Mouse (Mus musculus) heart, embryonic 16.5 days (tissue): ENCODE data around the gene Ssh3. TPM values are rescaled to one million over a fixed set of nuclear protein-coding genes. Genes with fewer than 3 reads are reported as not detected.

Source experiments
- microRNA-seq: library from miRNA; unstranded; fragments of <30 nt; microRNA quantifications from one replicate; pipeline ENCODE4, GENCODE M21; 2017
- polyA plus RNA-seq: library from polyadenylated mRNA; unstranded; fragments of >200 nt; fragmentation: Nextera tagmentation; extraction: Ambion mirVana; gene quantifications from 2 replicates; pipeline ENCODE4 v1.2.1, GENCODE M21; 2015

Gene Ssh3
- polyA plus RNA-seq, 1 experiment from 2014 or later, result 8.3 TPM

Small RNA genes lying within 50 kb of the gene (microRNA-seq; reads per million reads assigned to microRNA genes)
- gene Gm26115 (not detected), gene Mir6985 (0.59 reads per million)

Other genes with a start within 250 kb of the Ssh3 start
- gene Gstp1, start 231.2 kb downstream of the Ssh3 start, polyA plus RNA-seq, result 378 and 420 TPM in 2 replicates
- gene Gstp2, start 223.2 kb downstream of the Ssh3 start, polyA plus RNA-seq, result 8.0 and 18.4 TPM in 2 replicates
- 0.51 and 0.80 TPM in 2 replicates for gene Gstp3, start 209.6 kb downstream of the Ssh3 start, polyA plus RNA-seq
- gene Cabp2, start 187.6 kb downstream of the Ssh3 start, polyA plus RNA-seq, result not detected in 2 replicates
- gene Cdk2ap2, start 172.0 kb downstream of the Ssh3 start, polyA plus RNA-seq, result 86.0 and 86.2 TPM in 2 replicates
- gene Pitpnm1, start 169.2 kb downstream of the Ssh3 start, polyA plus RNA-seq, result 27.7 and 29.4 TPM in 2 replicates
- 87.5 and 88.6 TPM in 2 replicates for gene Aip, start 143.3 kb downstream of the Ssh3 start, polyA plus RNA-seq
- gene Gpr152, start 129.4 kb downstream of the Ssh3 start, polyA plus RNA-seq, result not detected in 2 replicates
- 0.11 TPM in 1 of 2 replicates, not detected in the other for gene Cabp4, start 125.1 kb downstream of the Ssh3 start, polyA plus RNA-seq
- gene Coro1b, start 120.6 kb downstream of the Ssh3 start, polyA plus RNA-seq, result 133 and 134 TPM in 2 replicates
- 25.3 and 71.1 TPM in 2 replicates for gene Ptprcap, start 115.6 kb downstream of the Ssh3 start, polyA plus RNA-seq
- gene Rps6kb2, start 105.8 kb downstream of the Ssh3 start, polyA plus RNA-seq, result 47.4 and 48.7 TPM in 2 replicates
- 15.9 and 17.5 TPM in 2 replicates for gene Carns1, start 93.7 kb downstream of the Ssh3 start, polyA plus RNA-seq
- 10.8 and 26.5 TPM in 2 replicates for gene Tbc1d10c, start 77.9 kb downstream of the Ssh3 start, polyA plus RNA-seq
- 813 and 866 TPM in 2 replicates for gene Ppp1ca, start 77.1 kb downstream of the Ssh3 start, polyA plus RNA-seq
- 19.9 and 21.1 TPM in 2 replicates for gene Rad9a, start 67.5 kb downstream of the Ssh3 start, polyA plus RNA-seq
- 1.5 and 1.7 TPM in 2 replicates for gene Clcf1, start 54.9 kb downstream of the Ssh3 start, polyA plus RNA-seq
- not detected in 2 replicates for gene AC109138.7, start 54.8 kb downstream of the Ssh3 start, polyA plus RNA-seq
- gene Pold4, start 37.3 kb downstream of the Ssh3 start, polyA plus RNA-seq, result 22.6 and 24.9 TPM in 2 replicates
- gene Ankrd13d, start 14.0 kb upstream of the Ssh3 start, polyA plus RNA-seq, result 1.4 and 2.4 TPM in 2 replicates
- gene Grk2, start 37.0 kb upstream of the Ssh3 start, polyA plus RNA-seq, result 11.8 and 15.5 TPM in 2 replicates
- gene Kdm2a, start 129.1 kb upstream of the Ssh3 start, polyA plus RNA-seq, result 31.9 and 35.9 TPM in 2 replicates
- 18.3 and 20.4 TPM in 2 replicates for gene Rhod, start 170.3 kb upstream of the Ssh3 start, polyA plus RNA-seq
- 0.76 and 1.1 TPM in 2 replicates for gene Syt12, start 208.3 kb upstream of the Ssh3 start, polyA plus RNA-seq
- gene 2010003K11Rik, start 229.4 kb upstream of the Ssh3 start, polyA plus RNA-seq, result 0.12 TPM in 1 of 2 replicates, not detected in the other
- gene Pcx, start 241.3 kb upstream of the Ssh3 start, polyA plus RNA-seq, result 14.1 and 15.8 TPM in 2 replicates